Mouse (Mus musculus) left cerebral cortex, adult 8-10 months (tissue): ENCODE results near the gene Rnf115. TPM values are rescaled to one million over a fixed set of nuclear protein-coding genes. Genes with fewer than 3 reads are reported as not detected.

Source experiments
- DNase-seq, 2 experiments: peaks; one replicate each; pipeline ENCODE4 v3.0.0; 2022; ENCODE audit warnings: low spot score in 2 of 2
- total RNA-seq, 4 experiments: library from RNA; stranded (reverse); gene quantifications; 2 replicates each; pipeline ENCODE4 v1.2.4; 2022

The Rnf115 gene
- total RNA-seq, 4 experiments from 2014 or later: 62.4 to 66.4 (median 64.4) TPM

GRCm38 (mm10) chr3:96832930-96833329, 105.5 kb downstream of the Rnf115 start:
- DNase-seq: no peak

DNA sequence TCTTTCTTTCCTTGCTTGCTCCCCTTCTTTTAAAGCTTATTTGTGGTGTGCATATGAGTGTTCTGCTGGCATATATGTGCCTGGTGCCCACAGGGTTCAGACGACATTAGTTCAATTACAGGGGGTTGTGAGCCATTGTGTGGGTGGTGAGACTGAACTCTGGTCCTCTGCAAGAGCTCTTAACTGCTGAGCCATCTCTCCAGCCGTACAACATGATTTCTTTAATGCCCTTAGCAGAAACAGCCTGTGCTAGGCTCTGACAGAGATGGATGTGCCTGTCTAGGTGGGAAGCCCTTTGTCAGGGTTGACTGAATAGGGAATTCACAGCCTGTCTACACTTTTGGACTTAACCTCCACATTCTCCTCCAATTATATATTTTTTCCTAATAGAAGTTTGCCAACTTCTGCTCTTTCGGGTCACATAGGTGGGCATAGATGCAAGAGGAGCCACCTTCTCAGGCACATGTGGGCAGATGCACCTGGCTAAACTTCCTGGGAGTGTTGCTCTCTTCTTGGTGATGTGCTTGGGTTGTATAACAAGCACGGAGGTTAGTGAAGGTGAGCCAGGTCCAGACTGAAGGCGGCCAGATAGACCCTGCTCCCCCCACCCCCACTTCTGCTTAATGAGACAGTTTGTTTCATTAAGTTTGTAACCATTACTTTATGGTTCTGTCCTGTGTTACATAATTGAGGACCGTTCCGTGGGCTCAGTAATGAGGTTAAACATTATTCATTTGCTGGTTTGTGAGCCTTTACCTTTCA, 107.3 kb downstream of the Rnf115 start:
- no peak for DNase-seq

DNA sequence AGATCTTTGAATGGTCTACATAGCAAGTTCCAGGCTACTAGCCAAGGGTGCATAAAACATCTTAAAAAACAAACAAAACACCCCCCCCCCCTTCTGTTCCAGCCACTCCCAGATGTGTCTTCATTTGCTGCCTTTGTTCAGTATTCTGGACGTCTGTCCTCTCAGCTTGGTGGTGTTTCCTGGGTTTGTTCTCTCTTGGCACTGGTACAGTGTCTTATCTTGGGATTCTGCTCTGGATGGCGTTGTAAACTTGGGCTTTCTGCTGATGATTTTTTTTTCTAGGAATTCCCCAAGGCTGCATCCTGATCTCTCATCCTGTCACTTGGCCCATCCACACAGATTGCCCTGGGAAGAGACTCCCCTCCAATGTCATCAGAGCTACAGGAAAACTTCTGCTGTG, 109.0 kb downstream of the Rnf115 start:
- DNase-seq: no peak

DNA sequence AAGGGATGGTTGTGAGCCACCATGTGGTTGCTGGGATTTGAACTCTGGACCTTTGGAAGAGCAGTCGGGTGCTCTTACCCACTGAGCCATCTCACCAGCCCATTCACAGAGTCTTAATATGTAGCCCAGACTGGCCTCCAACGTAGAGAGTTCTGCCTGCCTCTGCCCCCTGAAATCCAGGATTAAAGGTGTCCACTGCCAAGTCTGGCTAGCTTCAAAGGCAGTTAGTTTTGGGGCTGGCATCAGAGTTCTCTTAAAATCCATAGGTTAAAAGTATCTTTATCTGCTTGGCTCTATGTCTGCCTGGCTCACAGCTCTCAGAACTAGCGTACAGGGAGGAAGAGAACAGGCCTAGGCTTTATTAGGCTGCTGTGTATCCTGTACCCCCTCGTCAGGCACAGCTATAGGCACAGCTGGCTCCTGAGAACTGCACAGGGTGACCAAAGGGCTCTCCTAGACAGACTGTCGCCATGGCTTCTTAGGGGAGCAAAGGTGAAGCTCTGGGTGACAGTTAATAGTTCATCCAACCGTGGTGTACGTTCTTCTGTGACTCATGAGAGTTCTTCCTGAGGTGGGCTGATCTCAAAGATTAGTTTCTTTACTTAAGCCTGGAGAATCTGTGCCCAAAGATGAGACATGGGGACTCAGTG, 111.7 kb downstream of the Rnf115 start:
- DNase-seq: no peak

Other genes starting within 250 kb of the Rnf115 start
- 1 to 10 TPM; 1.4 to 2.0 (median 1.7) TPM for gene Hfe2, start 202.5 kb upstream of the Rnf115 start, total RNA-seq
- 10 to 100 TPM; 21.7 to 37.3 (median 26.8) TPM for gene Txnip, start 169.7 kb upstream of the Rnf115 start, total RNA-seq
- gene Gm16253, start 150.7 kb upstream of the Rnf115 start, total RNA-seq: not detected
- gene Polr3gl, start 133.5 kb upstream of the Rnf115 start, total RNA-seq: 10 to 100 TPM; 22.8 to 26.6 (median 24.3) TPM
- 10 to 100 TPM; 60.4 to 65.0 (median 61.0) TPM for gene Ankrd34a, start 131.0 kb upstream of the Rnf115 start, total RNA-seq
- 10 to 100 TPM; 20.3 to 22.9 (median 21.9) TPM for gene Lix1l, start 126.5 kb upstream of the Rnf115 start, total RNA-seq
- 10 to 100 TPM; 41.8 to 56.2 (median 46.5) TPM for gene Rbm8a, start 97.7 kb upstream of the Rnf115 start, total RNA-seq
- gene Pex11b, start 92.3 kb upstream of the Rnf115 start, total RNA-seq: 10 to 100 TPM; 52.7 to 62.6 (median 54.3) TPM
- under 1 TPM in 3 of 4 experiments, not detected in 1; 0.11 to 0.51 (median 0.15) TPM for gene Gm42957, start 92.2 kb upstream of the Rnf115 start, total RNA-seq
- gene Itga10, start 82.1 kb upstream of the Rnf115 start, total RNA-seq: 1 to 10 TPM in 3 of 4 experiments, under 1 TPM in 1; 0.97 to 2.0 (median 1.5) TPM
- 1 to 10 TPM; 7.2 to 9.0 (median 8.6) TPM for gene Ankrd35, start 57.5 kb upstream of the Rnf115 start, total RNA-seq
- 10 to 100 TPM; 26.0 to 38.9 (median 31.5) TPM for gene Pias3, start 31.3 kb upstream of the Rnf115 start, total RNA-seq
- gene Nudt17, start 19.1 kb upstream of the Rnf115 start, total RNA-seq: 10 to 100 TPM in 2 of 4 experiments, 1 to 10 TPM in 2; 8.6 to 11.8 (median 10.0) TPM
- 10 to 100 TPM; 24.2 to 27.6 (median 26.6) TPM for gene Polr3c, start within 50 bp of the Rnf115 start, total RNA-seq
- under 1 TPM in 3 of 4 experiments, not detected in 1; 0.33 to 0.46 (median 0.34) TPM for gene Pdzk1, start 101.6 kb downstream of the Rnf115 start, total RNA-seq
- gene Cd160, start 101.7 kb downstream of the Rnf115 start, total RNA-seq: not detected
- gene Gja5, start 177.0 kb downstream of the Rnf115 start, total RNA-seq: 1 to 10 TPM in 1 of 4 experiments, under 1 TPM in 3; 0.56 to 1.2 (median 0.67) TPM
- gene Gpr89, start 177.7 kb downstream of the Rnf115 start, total RNA-seq: 10 to 100 TPM; 39.3 to 43.6 (median 41.7) TPM
- gene Gja8, start 198.4 kb downstream of the Rnf115 start, total RNA-seq: not detected